Mouse (Mus musculus) hindbrain, postnatal 0 days (tissue): ENCODE results near the gene Txndc15. TPM values are rescaled to one million over a fixed set of nuclear protein-coding genes. Genes with fewer than 3 reads are reported as not detected.

Experiments used
- ATAC-seq: fragments of 200-750 bp; cut with Nextera tagmentation; 2 replicates; pipeline ENCODE4 v1.8.0; 2017; ENCODE audit warnings: mild to moderate bottlenecking, moderate TSS enrichment, moderate library complexity
- DNase-seq: peaks from one replicate; pipeline ENCODE4 v3.0.0-alpha.2; 2015; ENCODE audit warnings: low spot score
- H3K27ac ChIP-seq: fragments of 300-500 bp; sonication (generic); 2 replicates; pipeline ENCODE4 v1.5.1; 2014; ENCODE audit warnings: mild to moderate bottlenecking
- H3K27me3 ChIP-seq: fragments of 300-500 bp; sonication (generic); 2 replicates; pipeline ENCODE4 v1.6.1; 2014; ENCODE audit warnings: low read length, mixed read lengths; ENCODE audit not compliant: insufficient read depth
- H3K36me3 ChIP-seq: fragments of 300-500 bp; sonication (generic); 2 replicates; pipeline ENCODE4 v1.6.1; 2014; ENCODE audit warnings: low read length, mixed read lengths; ENCODE audit not compliant: insufficient read depth
- H3K4me1 ChIP-seq: fragments of 300-500 bp; sonication (generic); 2 replicates; pipeline ENCODE4 v1.6.1; 2014; ENCODE audit warnings: antibody characterized with exemption, low read length, mixed read lengths; ENCODE audit not compliant: insufficient read depth
- H3K4me2 ChIP-seq: fragments of 300-500 bp; sonication (generic); 2 replicates; pipeline ENCODE4 v1.6.1; 2014; ENCODE audit warnings: low read depth, mild to moderate bottlenecking, low read length, moderate library complexity, mixed read lengths
- H3K4me3 ChIP-seq: fragments of 300-500 bp; sonication (generic); 2 replicates; pipeline ENCODE4 v1.5.1; 2014; ENCODE audit warnings: low read length
- H3K9ac ChIP-seq: fragments of 300-500 bp; sonication (generic); replicated peaks from 2 replicates; pipeline ENCODE4 v1.6.1; 2014; ENCODE audit warnings: mild to moderate bottlenecking, low read length, moderate library complexity, mixed read lengths
- H3K9me3 ChIP-seq: fragments of 300-500 bp; sonication (generic); 2 replicates; pipeline ENCODE4 v1.6.1; 2016; ENCODE audit warnings: low read length, mixed read lengths
- CTCF ChIP-seq: IDR thresholded peaks from 2 replicates; pipeline ENCODE4 v1.5.1; 2016; ENCODE audit warnings: antibody characterized with exemption, control low read depth, low read depth
- WGBS: fragments of 180-500 bp; shearing (Covaris S2); extraction: QIAGEN DNeasy Blood & Tissue Kit; methylation state at CpG from one replicate; pipeline ENCODE4 v1.1.7; 2014; 5-methylcytosine and 5-hydroxymethylcytosine counted together
- polyA plus RNA-seq: library from polyadenylated mRNA; unstranded; fragments of >200 nt; fragmentation: Nextera tagmentation; extraction: Ambion mirVana; gene quantifications from 2 replicates; pipeline ENCODE4 v1.2.1, GENCODE M21; 2015
- total RNA-seq: library from RNA; depleted of rRNA; stranded (reverse); fragments of >200 nt; gene quantifications from 2 replicates; pipeline ENCODE4 v1.2.3, GENCODE M21; 2014

The Txndc15 gene
- total and polyA plus RNA-seq, 2 experiments from 2014 or later: 113 to 129 TPM

DNA sequence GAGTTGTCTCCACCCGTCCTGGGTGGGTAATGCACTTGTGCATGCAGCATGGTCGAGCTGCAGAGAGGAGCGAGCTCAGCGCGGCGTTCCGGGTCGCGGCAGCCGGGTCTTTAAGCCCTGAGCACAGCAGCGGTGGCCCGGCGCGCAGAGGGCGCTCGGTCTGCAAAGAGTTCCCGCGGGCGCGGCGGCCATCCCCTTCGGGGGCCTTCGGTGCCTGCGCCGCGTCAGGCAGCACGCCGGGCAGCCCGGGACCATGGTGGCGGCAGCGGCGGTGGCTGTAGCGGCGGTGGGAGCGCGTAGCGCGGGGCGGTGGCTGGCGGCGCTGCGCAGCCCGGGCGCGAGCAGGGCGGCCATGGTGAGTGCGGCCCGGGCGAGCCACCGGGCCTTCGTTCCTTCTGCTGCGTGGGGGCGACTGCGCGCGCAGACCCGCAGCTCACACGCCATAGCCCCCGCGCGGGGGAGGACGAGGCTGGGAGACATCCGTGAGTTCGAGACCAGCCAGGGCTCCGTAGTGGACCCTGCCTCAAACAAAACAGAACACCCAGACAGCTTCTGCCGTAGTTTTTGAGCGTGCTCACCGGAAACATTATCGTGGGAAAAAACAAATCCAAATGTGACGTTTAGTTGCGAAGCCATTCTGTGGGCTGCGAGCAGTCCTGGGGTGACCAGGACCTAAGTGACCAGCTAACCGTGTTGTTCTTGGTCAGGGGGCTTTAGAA lies 12.8 kb downstream of the Txndc15 start, which contains the start of gene Pcbd2:
TSS of gene Pcbd2 (plus strand) at position 249 of the 719 bp plus-strand sequence.
- Histone ChIP-seq H3K27me3 (no peaks in the 10 kb centered on the region), H3K9me3 (no peaks in the 10 kb centered on the region), H3K9ac (peak within 1 kb of the TSS; percentile 64), H3K36me3 (peaks cover 9% of the 10 kb centered on the region; the same call in 1 of the 2 replicates), H3K27ac (peak within 1 kb of the TSS; percentile 96), H3K4me2 (peak within 1 kb of the TSS; percentile 74), H3K4me1 (no peaks in the 10 kb centered on the region), H3K4me3 (peak within 1 kb of the TSS; percentile 52)
- DNase-seq: peak; percentile 89
- TF ChIP-seq CTCF: no peak
- WGBS: under 1% methylated on average over 62 of the region's 73 CpGs
- peak; percentile 94 for ATAC-seq

DNA sequence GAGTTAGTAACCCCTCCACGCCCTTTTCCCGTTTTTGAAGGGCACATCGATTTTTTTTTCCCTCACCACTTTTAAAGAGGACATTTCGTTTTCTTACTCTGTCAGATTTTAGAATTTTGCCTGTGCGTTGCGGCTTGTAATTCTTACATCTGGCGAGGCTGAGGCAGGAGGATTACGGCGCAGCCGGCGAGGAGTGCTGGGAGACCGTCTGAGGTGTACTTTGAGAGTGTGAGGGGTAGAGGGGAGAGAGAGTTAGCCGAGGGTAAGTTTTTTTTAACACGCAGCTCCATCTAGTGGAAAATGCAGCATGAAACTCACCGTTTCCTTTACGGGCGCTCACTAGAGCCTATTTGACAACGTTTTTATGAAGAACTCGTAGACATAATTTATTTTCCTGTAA lies 13.4 kb downstream of the Txndc15 start:
- peak; percentile 68; the same call in 1 of the 2 replicates for ATAC-seq
- Histone ChIP-seq H3K4me2 (peak overlapping the region; percentile 74), H3K4me1 (no peaks in the 10 kb centered on the region), H3K4me3 (peak overlapping the region; percentile 52), H3K27ac (peak overlapping the region; percentile 96), H3K27me3 (no peaks in the 10 kb centered on the region), H3K9ac (peak overlapping the region; percentile 64), H3K9me3 (no peaks in the 10 kb centered on the region), H3K36me3 (peaks cover 9% of the 10 kb centered on the region; the same call in 1 of the 2 replicates)
- TF ChIP-seq CTCF: peak; percentile 75
- peak; percentile 87 for DNase-seq
- WGBS: 3% methylated on average over 19 of the region's 19 CpGs

DNA sequence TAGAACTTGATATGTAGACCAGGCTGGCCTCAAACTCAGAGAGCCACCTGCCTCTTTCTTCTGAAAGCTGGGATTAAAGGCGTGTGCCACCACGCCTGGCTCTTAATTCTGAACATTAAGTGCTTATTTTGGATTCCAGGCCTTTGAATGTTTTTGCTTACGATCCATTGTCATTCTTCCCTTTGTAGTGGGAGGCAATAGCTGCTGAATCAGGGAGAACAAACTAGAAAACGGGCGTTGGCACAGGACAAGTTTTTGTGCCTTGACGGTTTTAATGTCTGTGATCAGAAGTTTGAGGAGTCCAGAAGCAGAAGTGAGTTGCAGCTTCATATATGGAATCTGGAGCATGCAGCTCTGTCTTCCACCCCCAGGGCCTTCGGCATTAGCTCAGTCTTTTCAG lies 16.3 kb downstream of the Txndc15 start:
- no peak for TF ChIP-seq CTCF
- H3K4me2 ChIP-seq: no peak overlapping the region
- H3K36me3 ChIP-seq: no peaks in the 10 kb centered on the region
- no peak overlapping the region for H3K4me3 ChIP-seq
- no peaks in the 10 kb centered on the region for H3K27me3 ChIP-seq
- WGBS: 84% methylated on average over 7 of the region's 7 CpGs
- no peak for DNase-seq
- H3K9ac ChIP-seq: no peak overlapping the region
- no peak for ATAC-seq
- H3K27ac ChIP-seq: no peak overlapping the region
- H3K4me1 ChIP-seq: no peaks in the 10 kb centered on the region
- H3K9me3 ChIP-seq: no peaks in the 10 kb centered on the region

- H3K4me3 ChIP-seq: no peak overlapping the region
- no peak overlapping the region for H3K27ac ChIP-seq
- no peaks in the 10 kb centered on the region for H3K9me3 ChIP-seq
- no peak overlapping the region for H3K9ac ChIP-seq
- no peaks in the 10 kb centered on the region for H3K36me3 ChIP-seq
- 83% methylated on average over 2 of the region's 2 CpGs for WGBS
- H3K27me3 ChIP-seq: no peaks in the 10 kb centered on the region
- H3K4me1 ChIP-seq: no peaks in the 10 kb centered on the region
- ATAC-seq: no peak
- TF ChIP-seq CTCF: no peak
- H3K4me2 ChIP-seq: no peak overlapping the region
- no peak for DNase-seq
Observed at GRCm38 (mm10) chr13:55732121-55732520, 17.7 kb downstream of the Txndc15 start.

DNA sequence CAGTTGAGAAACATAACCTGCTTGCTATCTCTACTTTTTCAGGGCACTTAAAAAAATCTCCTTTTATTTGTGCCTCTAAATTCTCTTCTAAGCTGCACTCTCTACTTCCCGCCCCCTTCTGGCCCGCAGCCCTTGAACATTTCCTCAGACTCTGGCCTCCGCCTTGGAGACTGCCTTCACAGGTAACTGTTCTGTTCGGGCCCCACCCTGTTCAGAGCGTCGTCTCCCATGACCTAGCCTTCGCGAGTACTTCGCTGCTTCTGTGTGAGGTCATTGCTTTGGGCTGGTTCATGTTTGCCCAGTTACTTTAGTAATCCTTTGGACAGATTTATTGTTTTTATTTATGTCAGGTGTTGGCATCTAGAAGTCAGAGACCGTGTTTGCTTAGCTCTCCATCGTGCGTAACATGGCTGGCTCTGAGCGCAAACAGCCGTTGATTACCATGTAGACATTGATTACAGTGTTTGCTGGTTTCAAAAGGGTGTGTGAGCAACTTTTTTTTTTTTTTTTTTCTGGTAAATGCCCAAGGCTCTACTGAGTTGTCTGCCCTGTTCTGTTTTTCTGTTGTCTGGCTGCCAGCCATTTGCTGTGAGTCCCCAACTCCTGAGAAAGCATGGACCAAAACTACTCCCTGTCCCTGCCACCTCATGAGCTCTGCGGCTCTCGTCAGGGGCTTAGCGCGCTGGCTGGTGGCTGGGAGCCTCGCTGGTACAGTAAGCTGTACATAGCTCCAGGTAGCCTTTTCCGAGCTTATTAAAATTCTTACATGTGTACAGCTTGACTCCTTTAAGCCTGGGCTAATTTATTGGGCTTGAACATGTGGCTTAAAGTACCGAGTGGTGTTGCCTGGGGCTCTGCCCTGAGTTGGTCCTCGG lies 19.4 kb downstream of the Txndc15 start:
- Histone ChIP-seq H3K27ac (no peak overlapping the region), H3K4me3 (no peak overlapping the region), H3K4me1 (no peaks in the 10 kb centered on the region), H3K36me3 (no peaks in the 10 kb centered on the region), H3K27me3 (no peaks in the 10 kb centered on the region), H3K9me3 (no peaks in the 10 kb centered on the region), H3K4me2 (no peak overlapping the region), H3K9ac (no peak overlapping the region)
- 84% methylated on average over 22 of the region's 22 CpGs for WGBS
- ATAC-seq: no peak
- no peak for TF ChIP-seq CTCF
- no peak for DNase-seq

- 89% methylated on average over 8 of the region's 8 CpGs for WGBS
- no peaks in the 10 kb centered on the region for H3K36me3 ChIP-seq
- no peak overlapping the region for H3K4me3 ChIP-seq
- H3K9ac ChIP-seq: no peak overlapping the region
- no peak for TF ChIP-seq CTCF
- H3K4me1 ChIP-seq: no peaks in the 10 kb centered on the region
- no peaks in the 10 kb centered on the region for H3K27me3 ChIP-seq
- ATAC-seq: no peak
- no peak overlapping the region for H3K4me2 ChIP-seq
- DNase-seq: no peak
- H3K9me3 ChIP-seq: no peaks in the 10 kb centered on the region
- H3K27ac ChIP-seq: no peak overlapping the region
Observed at GRCm38 (mm10) chr13:55737885-55738284, 23.4 kb downstream of the Txndc15 start.

DNA sequence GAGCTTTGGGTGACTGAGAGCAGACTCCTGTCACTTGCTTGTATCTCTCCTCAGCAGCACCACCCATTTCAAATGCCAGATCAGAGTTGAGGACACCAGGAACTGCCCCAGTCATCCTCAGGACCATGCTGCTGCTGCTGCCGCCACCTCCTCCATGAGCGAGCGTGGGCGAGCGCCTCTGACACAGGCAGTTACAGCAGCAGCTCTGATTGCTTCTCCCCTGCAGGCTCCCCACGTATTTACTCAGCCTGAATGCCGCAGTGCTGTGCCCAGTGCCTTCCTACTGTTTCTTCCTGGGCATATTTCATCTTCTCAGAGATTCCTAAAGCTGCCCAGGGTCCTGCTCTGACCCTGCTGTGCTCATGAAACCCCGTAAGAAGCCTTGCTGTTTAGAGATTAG lies 27.9 kb downstream of the Txndc15 start:
- no peak for ATAC-seq
- Histone ChIP-seq H3K36me3 (no peaks in the 10 kb centered on the region), H3K4me2 (no peak overlapping the region), H3K27ac (no peak overlapping the region), H3K9ac (no peak overlapping the region), H3K27me3 (no peaks in the 10 kb centered on the region), H3K4me3 (no peak overlapping the region), H3K9me3 (no peaks in the 10 kb centered on the region), H3K4me1 (no peaks in the 10 kb centered on the region)
- TF ChIP-seq CTCF: no peak
- WGBS: 60% methylated on average over 8 of the region's 8 CpGs
- no peak for DNase-seq
